Mouse (Mus musculus): Measurements from ENCODE around the gene Caskin1.

- TF ChIP-seq CTCF (IDR thresholded peaks at IDR 0.05; ENCODE audit: low read depth) (no peak), EP300 (IDR thresholded peaks at IDR 0.05; ENCODE audit: low read depth) (no peak)
Observed at GRCm38 (mm10) chr17:24470701-24471527, 17.5 kb upstream of the Caskin1 start.

Data from liver, embryonic 14.5 days (tissue).